Mouse (Mus musculus): ENCODE measurements around the gene Whrn. TPM values are rescaled to one million over a fixed set of nuclear protein-coding genes. Genes with fewer than 3 reads are reported as not detected.

Whrn gene
- polyA plus RNA-seq, 1 experiment from 2014 or later: 14.8 TPM

DNA sequence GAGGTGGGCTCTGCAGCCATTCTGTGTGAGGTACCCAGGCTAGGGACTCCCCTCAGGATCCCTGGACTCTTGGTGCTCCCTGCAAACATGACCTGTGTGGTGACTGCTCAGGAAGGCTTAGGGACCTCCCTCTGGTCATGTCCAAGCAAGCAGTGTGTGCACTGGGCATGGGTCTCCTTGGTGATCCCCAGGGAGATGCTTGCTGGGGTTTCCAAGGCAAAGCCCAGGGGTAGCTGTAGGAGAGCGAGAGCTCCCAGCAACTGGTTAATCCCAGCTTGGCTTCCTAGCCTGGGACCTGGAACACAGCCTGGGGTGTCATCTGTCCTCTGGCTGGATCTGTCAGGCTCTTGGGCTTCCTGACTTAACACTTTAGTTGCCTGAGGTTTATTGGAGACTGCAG, 120.4 kb downstream of the Whrn start:
- H3K27ac ChIP-seq: no peak overlapping the region
- H3K4me3 ChIP-seq (replicated peaks): no peak overlapping the region
- no peak overlapping the region for H3K9ac ChIP-seq (replicated peaks)
- WGBS: 58% methylated on average over 1 of the region's 1 CpGs
- H3K9me3 ChIP-seq: no peaks in the 10 kb centered on the region
- H3K36me3 ChIP-seq: peaks cover 99% of the 10 kb centered on the region
- ATAC-seq (ENCODE audit: insufficient number of reproducible peaks, insufficient read depth, low FRiP score, low TSS enrichment, low read depth): no peak
- no peaks in the 10 kb centered on the region for H3K4me1 ChIP-seq (replicated peaks)
- no peak overlapping the region for H3K4me2 ChIP-seq
- no peaks in the 10 kb centered on the region; the same call in 1 of the 2 replicates for H3K27me3 ChIP-seq

DNA sequence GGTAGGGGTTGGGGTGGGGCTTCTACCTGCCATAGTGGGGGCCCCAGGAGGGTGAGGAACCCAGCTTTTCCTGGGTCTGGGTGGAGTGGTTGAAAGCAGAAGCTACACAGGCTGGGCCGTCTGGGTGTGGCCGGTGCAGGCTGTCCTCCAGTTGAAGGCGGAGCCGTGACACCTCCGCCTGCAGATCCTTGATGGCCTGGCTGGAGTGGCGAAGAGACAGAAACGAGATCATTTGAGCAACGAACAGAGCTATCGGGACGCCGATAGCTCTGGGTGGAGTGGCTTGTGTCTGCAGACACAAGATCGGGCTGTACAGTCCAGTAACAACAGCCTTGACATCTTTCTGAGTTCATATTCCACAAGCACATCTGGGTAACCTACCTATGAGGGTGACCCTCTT, 121.5 kb downstream of the Whrn start:
- H3K9me3 ChIP-seq: no peaks in the 10 kb centered on the region
- no peak for ATAC-seq (ENCODE audit: insufficient number of reproducible peaks, insufficient read depth, low FRiP score, low TSS enrichment, low read depth)

DNA sequence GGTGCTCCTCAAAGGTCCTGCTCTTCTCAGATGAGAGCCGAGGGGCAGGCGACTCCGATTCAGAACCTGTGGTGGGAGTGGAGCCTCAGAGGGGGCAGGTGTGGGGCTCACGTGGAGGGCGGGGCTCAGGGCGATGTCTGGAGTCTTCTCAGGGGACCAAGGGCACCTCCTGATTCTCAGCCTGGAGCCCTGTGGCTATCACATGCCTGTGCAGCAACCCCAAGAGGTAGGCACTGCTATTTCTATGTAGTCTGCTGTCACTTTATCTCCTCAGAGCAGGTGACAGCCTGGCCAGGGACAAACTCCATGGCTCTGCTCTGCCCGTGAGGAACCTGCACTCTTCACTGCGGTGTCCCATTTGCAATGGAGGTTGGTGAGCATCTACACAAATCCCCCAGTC, 122.4 kb downstream of the Whrn start:
- no peak for ATAC-seq (ENCODE audit: insufficient number of reproducible peaks, insufficient read depth, low FRiP score, low TSS enrichment, low read depth)
- peaks cover 98% of the 10 kb centered on the region for H3K36me3 ChIP-seq
- no peak overlapping the region for H3K4me3 ChIP-seq (replicated peaks)
- H3K27me3 ChIP-seq: no peaks in the 10 kb centered on the region; the same call in 1 of the 2 replicates
- H3K9ac ChIP-seq (replicated peaks): no peak overlapping the region
- H3K9me3 ChIP-seq: no peaks in the 10 kb centered on the region
- no peak overlapping the region for H3K4me2 ChIP-seq
- H3K4me1 ChIP-seq (replicated peaks): no peaks in the 10 kb centered on the region
- WGBS: 91% methylated on average over 8 of the region's 8 CpGs
- H3K27ac ChIP-seq: no peak overlapping the region

More for the DNA sequence above, 121.5 kb downstream of the Whrn start:
- 68% methylated on average over 12 of the region's 12 CpGs for WGBS
- peaks cover 98% of the 10 kb centered on the region for H3K36me3 ChIP-seq
- no peak overlapping the region for H3K27ac ChIP-seq
- H3K27me3 ChIP-seq: no peaks in the 10 kb centered on the region; the same call in 1 of the 2 replicates
- no peak overlapping the region for H3K4me2 ChIP-seq
- H3K4me3 ChIP-seq (replicated peaks): no peak overlapping the region
- no peak overlapping the region for H3K9ac ChIP-seq (replicated peaks)
- H3K4me1 ChIP-seq (replicated peaks): no peaks in the 10 kb centered on the region

DNA sequence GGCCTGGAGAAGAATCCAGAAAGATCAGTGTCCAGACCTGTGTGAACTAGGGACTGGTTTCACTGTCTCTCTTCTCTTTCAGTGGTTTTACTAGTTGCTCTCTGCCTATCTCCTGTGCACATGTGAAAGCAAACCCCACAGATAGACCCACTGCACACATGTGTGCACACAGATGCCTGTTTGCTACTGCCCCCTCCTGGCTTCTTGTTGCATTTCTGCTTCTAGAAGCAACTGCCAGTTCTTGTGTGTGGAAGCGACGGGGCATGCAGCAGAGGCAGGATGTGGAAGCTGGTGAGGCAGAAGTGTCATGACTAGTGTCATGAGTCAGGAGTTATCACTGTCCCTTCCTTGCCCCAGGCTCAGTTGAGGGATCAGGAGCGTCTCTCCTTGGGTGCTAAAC, 123.9 kb downstream of the Whrn start:
- Histone ChIP-seq H3K4me1 (replicated peaks) (no peaks in the 10 kb centered on the region), H3K36me3 (peaks cover 96% of the 10 kb centered on the region), H3K4me2 (no peak overlapping the region), H3K9ac (replicated peaks) (no peak overlapping the region), H3K27me3 (no peaks in the 10 kb centered on the region; the same call in 1 of the 2 replicates), H3K4me3 (replicated peaks) (no peak overlapping the region), H3K27ac (no peak overlapping the region), H3K9me3 (no peaks in the 10 kb centered on the region)
- whole genome bisulfite sequencing: 52% methylated on average over 3 of the region's 3 CpGs
- ATAC-seq (ENCODE audit: insufficient number of reproducible peaks, insufficient read depth, low FRiP score, low TSS enrichment, low read depth): no peak

DNA sequence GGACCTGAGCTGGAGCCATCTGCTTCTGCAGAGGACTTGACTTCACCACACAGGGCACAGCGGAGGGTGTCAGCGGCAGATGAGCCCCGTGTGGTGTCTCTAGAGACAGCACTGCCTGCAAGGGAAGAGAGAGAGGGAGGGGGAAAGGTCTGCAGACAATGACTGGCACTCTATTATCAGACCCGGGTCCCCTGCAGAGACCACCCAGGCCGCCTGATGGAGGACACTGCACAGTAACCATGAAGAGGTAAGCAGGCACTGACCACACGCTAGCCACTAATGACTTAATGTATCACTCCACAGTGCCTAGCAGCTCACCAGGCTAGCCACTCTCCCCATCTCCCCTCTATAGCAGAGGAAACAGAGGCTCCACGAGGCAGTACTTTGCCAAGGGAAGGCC, 124.9 kb downstream of the Whrn start:
- Histone ChIP-seq H3K9ac (replicated peaks) (no peak overlapping the region), H3K4me2 (no peak overlapping the region), H3K36me3 (peaks cover 90% of the 10 kb centered on the region), H3K27ac (no peak overlapping the region), H3K4me1 (replicated peaks) (no peaks in the 10 kb centered on the region), H3K27me3 (no peaks in the 10 kb centered on the region; the same call in 1 of the 2 replicates), H3K9me3 (no peaks in the 10 kb centered on the region), H3K4me3 (replicated peaks) (no peak overlapping the region)
- 63% methylated on average over 7 of the region's 7 CpGs for WGBS
- ATAC-seq (ENCODE audit: insufficient number of reproducible peaks, insufficient read depth, low FRiP score, low TSS enrichment, low read depth): no peak

DNA sequence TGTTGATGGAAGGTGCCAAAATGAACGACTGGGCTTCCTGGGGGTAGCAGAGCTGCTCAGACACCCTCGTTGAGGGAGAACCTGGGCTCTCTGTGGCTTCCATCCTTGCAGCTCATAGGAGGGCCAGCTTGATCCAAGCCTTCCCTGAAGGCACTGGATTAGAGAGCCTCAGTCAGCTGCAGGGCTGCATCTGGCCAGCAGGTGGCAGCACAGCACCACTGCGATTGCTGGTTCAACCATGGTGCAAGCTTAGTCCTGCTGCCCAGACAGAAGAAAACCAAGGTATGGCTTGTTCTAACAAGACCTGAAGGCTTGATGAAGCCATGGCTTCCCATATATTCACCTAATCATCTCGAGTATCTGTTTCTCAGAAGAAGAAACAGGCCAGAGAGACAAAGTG, 127.2 kb downstream of the Whrn start:
- H3K4me2 ChIP-seq: no peak overlapping the region
- no peak overlapping the region for H3K4me3 ChIP-seq (replicated peaks)
- WGBS: 16% methylated on average over 4 of the region's 4 CpGs
- H3K27ac ChIP-seq: no peak overlapping the region
- peaks cover 68% of the 10 kb centered on the region for H3K36me3 ChIP-seq
- H3K27me3 ChIP-seq: no peaks in the 10 kb centered on the region
- H3K9ac ChIP-seq (replicated peaks): no peak overlapping the region
- H3K9me3 ChIP-seq: no peaks in the 10 kb centered on the region
- no peak for ATAC-seq (ENCODE audit: insufficient number of reproducible peaks, insufficient read depth, low FRiP score, low TSS enrichment, low read depth)
- no peaks in the 10 kb centered on the region for H3K4me1 ChIP-seq (replicated peaks)

Other genes starting within 250 kb of the Whrn start
- gene Orm1, start 151.4 kb downstream of the Whrn start, polyA plus RNA-seq (2016; fragmentation: Nextera tagmentation; extraction: Ambion mirVana): not detected in 2 replicates
- gene Orm3, start 139.8 kb downstream of the Whrn start, polyA plus RNA-seq (2016; fragmentation: Nextera tagmentation; extraction: Ambion mirVana): not detected in 2 replicates
- not detected in 2 replicates for gene Orm2, start 133.5 kb downstream of the Whrn start, polyA plus RNA-seq (2016; fragmentation: Nextera tagmentation; extraction: Ambion mirVana)
- 10.0 and 11.3 TPM in 2 replicates for gene Akna, start 92.6 kb downstream of the Whrn start, polyA plus RNA-seq (2016; fragmentation: Nextera tagmentation; extraction: Ambion mirVana)
- gene Atp6v1g1, start 48.8 kb upstream of the Whrn start, polyA plus RNA-seq (2016; fragmentation: Nextera tagmentation; extraction: Ambion mirVana): 293 and 317 TPM in 2 replicates
- 8.8 and 11.6 TPM in 2 replicates for gene Tmem268, start 62.8 kb upstream of the Whrn start, polyA plus RNA-seq (2016; fragmentation: Nextera tagmentation; extraction: Ambion mirVana)
- gene Gm11213, start 109.3 kb upstream of the Whrn start, polyA plus RNA-seq (2016; fragmentation: Nextera tagmentation; extraction: Ambion mirVana): not detected in 2 replicates
- gene Tex48, start 126.4 kb upstream of the Whrn start, polyA plus RNA-seq (2016; fragmentation: Nextera tagmentation; extraction: Ambion mirVana): not detected in 2 replicates
- not detected in 2 replicates for gene Gm11214, start 167.4 kb upstream of the Whrn start, polyA plus RNA-seq (2016; fragmentation: Nextera tagmentation; extraction: Ambion mirVana)
- 0.06 TPM in 1 of 2 replicates, not detected in the other for gene Tnfsf15, start 249.1 kb upstream of the Whrn start, polyA plus RNA-seq (2016; fragmentation: Nextera tagmentation; extraction: Ambion mirVana)